Comparison of ENCODE assay signal across 9 mouse cellular contexts in genomic region chr11:20829056-20829686, GRCm38 (mm10). TPM values are rescaled to one million over a fixed set of nuclear protein-coding genes. Genes with fewer than 3 reads are reported as not detected.
DNase-seq lines count a peak whose midpoint lies in the region; ATAC-seq and TF ChIP-seq lines count a peak whose summit lies in the region.
"Had no signal": no experiment of that assay in that cellular context is flagged by ENCODE, and none has a peak within 500 bp of the region (broad histone marks: within the 10 kb centered on the region; RNA-seq: fewer than 3 reads in every experiment).

No protein-coding gene starts in this region.

- 76% methylated on average over 9 of the region's 9 CpGs for WGBS in forebrain, embryonic 10.5 days
- WGBS in forebrain, embryonic 11.5 days: 64% methylated on average over 9 of the region's 9 CpGs
- WGBS in intestine, embryonic 15.5 days: 37% methylated on average over 9 of the region's 9 CpGs
- WGBS in lung, embryonic 14.5 days: 46% methylated on average over 9 of the region's 9 CpGs

- no peak for TF ChIP-seq EP300 in CH12.LX (IDR thresholded peaks at IDR 0.05; ENCODE audit: low read length)

- no peak for ATAC-seq in forebrain, embryonic 11.5 days (replicated peaks; ENCODE audit: low FRiP score)
- ATAC-seq in intestine, embryonic 15.5 days: no peak
- ATAC-seq in lung, embryonic 14.5 days (ENCODE audit: insufficient read depth): no peak

- H3K27me3 ChIP-seq in forebrain, embryonic 10.5 days (ENCODE audit: poor library complexity, severe bottlenecking): peaks cover 34% of the 10 kb centered on the region
- H3K27me3 ChIP-seq in forebrain, embryonic 11.5 days (ENCODE audit: control insufficient read depth, insufficient read depth, low read length): peaks cover 2% of the 10 kb centered on the region; the same call in 1 of the 2 replicates
- H3K27me3 ChIP-seq in CH12.LX (replicated peaks): peaks cover 20% of the 10 kb centered on the region
- no peaks in the 10 kb centered on the region for H3K27me3 ChIP-seq in intestine, embryonic 15.5 days (replicated peaks)
- no peaks in the 10 kb centered on the region for H3K27me3 ChIP-seq in lung, embryonic 14.5 days (ENCODE audit: insufficient read depth, low read length)

- 0 out of 2 replicates have a peak overlapping the region, but pooled peaks have one; percentile 94 for H3K4me3 ChIP-seq in forebrain, embryonic 10.5 days
- H3K4me3 ChIP-seq in forebrain, embryonic 11.5 days (ENCODE audit: low read depth, low read length): no peak overlapping the region
- no peak overlapping the region for H3K4me3 ChIP-seq in CH12.LX (replicated peaks in 1 of 3; ENCODE audit: low read depth in 2 of 3, low read length in 2 of 3, poor library complexity in 1 of 3)
- H3K4me3 ChIP-seq in intestine, embryonic 15.5 days (replicated peaks): 0 out of 2 replicates have a peak overlapping the region, but pooled peaks have one; percentile 93
- H3K4me3 ChIP-seq in lung, embryonic 14.5 days (ENCODE audit: low read depth, low read length): no peak overlapping the region

- no peaks in the 10 kb centered on the region for H3K9me3 ChIP-seq in forebrain, embryonic 10.5 days
- H3K9me3 ChIP-seq in forebrain, embryonic 11.5 days (ENCODE audit: control insufficient read depth, low read length): no peaks in the 10 kb centered on the region
- H3K9me3 ChIP-seq in CH12.LX (replicated peaks; ENCODE audit: low read length): no peaks in the 10 kb centered on the region
- no peaks in the 10 kb centered on the region for H3K9me3 ChIP-seq in intestine, embryonic 15.5 days
- H3K9me3 ChIP-seq in lung, embryonic 14.5 days (ENCODE audit: low read depth, low read length): no peaks in the 10 kb centered on the region

- H3K4me1 ChIP-seq in forebrain, embryonic 10.5 days: peaks cover 44% of the 10 kb centered on the region
- peaks cover 9% of the 10 kb centered on the region; the same call in 1 of the 2 replicates for H3K4me1 ChIP-seq in forebrain, embryonic 11.5 days (replicated peaks; ENCODE audit: control insufficient read depth, insufficient read depth, low read length)
- peaks cover 3 to 16% of the 10 kb centered on the region in 2 experiments for H3K4me1 ChIP-seq in CH12.LX (ENCODE audit: control insufficient read depth in 1 of 2, insufficient read depth in 2 of 2)
- H3K4me1 ChIP-seq in intestine, embryonic 15.5 days (replicated peaks): peaks cover 16% of the 10 kb centered on the region
- H3K4me1 ChIP-seq in lung, embryonic 14.5 days (ENCODE audit: insufficient read depth): peaks cover 15% of the 10 kb centered on the region

- dilution Hi-C loops in CH12.LX (cut with MboI; ENCODE audit: extremely low pct_ligation_motif_present, extremely low pct_unique_long_range_greater_than_20kb, low sequenced_read_pairs): no loop called here

- no peak for TF ChIP-seq CTCF in CH12.LX (conservative IDR thresholded peaks at IDR 0.05 in 1 of 2, IDR thresholded peaks at IDR 0.05 in 1 of 2; ENCODE audit: low read depth in 2 of 2, low read length in 2 of 2)
- no peak for TF ChIP-seq CTCF in lung, embryonic 14.5 days (IDR thresholded peaks at IDR 0.05; ENCODE audit: low read depth)

- H3K27ac ChIP-seq in forebrain, embryonic 10.5 days: no peak overlapping the region
- no peak overlapping the region for H3K27ac ChIP-seq in forebrain, embryonic 11.5 days (ENCODE audit: low read depth, low read length)
- H3K27ac ChIP-seq in CH12.LX (ENCODE audit: insufficient read depth, low read depth): no peak overlapping the region
- H3K27ac ChIP-seq in intestine, embryonic 15.5 days: no peak overlapping the region
- peak overlapping the region; percentile 48 for H3K27ac ChIP-seq in lung, embryonic 14.5 days (ENCODE audit: low read depth)

- in situ Hi-C loops in CH12.LX (cut with MboI; ENCODE audit: low pct_ligation_motif_present, low pct_unique_long_range_greater_than_20kb, low sequenced_read_pairs): no loop called here

- peaks cover 48% of the 10 kb centered on the region for H3K36me3 ChIP-seq in forebrain, embryonic 10.5 days (replicated peaks)
- no peaks in the 10 kb centered on the region; the same call in 1 of the 2 replicates for H3K36me3 ChIP-seq in forebrain, embryonic 11.5 days (ENCODE audit: control insufficient read depth, insufficient read depth, low read length)
- H3K36me3 ChIP-seq in CH12.LX (replicated peaks in 1 of 2; ENCODE audit: control insufficient read depth in 1 of 2, insufficient read depth in 1 of 2, low read length in 1 of 2): peaks cover 16 to 40% of the 10 kb centered on the region in 2 experiments
- H3K36me3 ChIP-seq in intestine, embryonic 15.5 days: peaks cover 11% of the 10 kb centered on the region; the same call in 1 of the 2 replicates
- peaks cover 25% of the 10 kb centered on the region for H3K36me3 ChIP-seq in lung, embryonic 14.5 days (ENCODE audit: insufficient read depth)

- no peak overlapping the region for H3K4me2 ChIP-seq in forebrain, embryonic 11.5 days (ENCODE audit: low read depth, low read length, severe bottlenecking)
- H3K4me2 ChIP-seq in CH12.LX (ENCODE audit: insufficient read depth, low read depth, poor library complexity, severe bottlenecking): 0 out of 2 replicates have a peak overlapping the region, but pooled peaks have one; percentile 4
- peak overlapping the region; percentile 90 for H3K4me2 ChIP-seq in intestine, embryonic 15.5 days (replicated peaks)
- H3K4me2 ChIP-seq in lung, embryonic 14.5 days: peak overlapping the region; percentile 82

- no peak for TF ChIP-seq RAD21 in CH12.LX (IDR thresholded peaks at IDR 0.05; ENCODE audit: low read depth, low read length)

- TF ChIP-seq POLR2A in CH12.LX (IDR thresholded peaks at IDR 0.05; ENCODE audit: low read depth, low read length): no peak

- H3K79me2 ChIP-seq in CH12.LX (replicated peaks; ENCODE audit: control insufficient read depth, extremely low read depth, insufficient read depth, poor library complexity, severe bottlenecking): no peaks in the 10 kb centered on the region

- no peak for DNase-seq in forebrain, embryonic 10.5 days (ENCODE audit: extremely low spot score, low spot score)
- no peak for DNase-seq in forebrain, embryonic 11.5 days (ENCODE audit: low spot score)
- no peak for DNase-seq in CH12.LX (ENCODE audit: extremely low read depth)
- DNase-seq in lung, embryonic 14.5 days: peak; percentile 6
- no peak for DNase-seq in thymus, postnatal 10 days (ENCODE audit: low spot score in 2 of 2)
- no peak for DNase-seq in c-Kit-positive CD71-positive TER-119-positive erythroid progenitor cells, embryonic 14.5 days (ENCODE audit: low spot score)
- DNase-seq in thymus, postnatal 0 days (ENCODE audit: low spot score): no peak
- DNase-seq: spleen, adult 18-20 months had no signal

- H3K9ac ChIP-seq in forebrain, embryonic 11.5 days (ENCODE audit: low read length): no peak overlapping the region
- no peak overlapping the region for H3K9ac ChIP-seq in CH12.LX (ENCODE audit: insufficient read depth, low read depth)
- no peak overlapping the region for H3K9ac ChIP-seq in intestine, embryonic 15.5 days
- peak overlapping the region; percentile 33; the same call in 1 of the 2 replicates for H3K9ac ChIP-seq in lung, embryonic 14.5 days

TF ChIP-seq in CH12.LX, 34 proteins besides CTCF, POLR2A, EP300 and RAD21:
- TF ChIP-seq JUN (IDR thresholded peaks at IDR 0.05; ENCODE audit: insufficient read depth, low read depth, low read length) (no peak), PAX5 (IDR thresholded peaks at IDR 0.05; ENCODE audit: low read length) (no peak), CHD2 (IDR thresholded peaks at IDR 0.05; ENCODE audit: low read length) (no peak), GABPA (IDR thresholded peaks at IDR 0.05; ENCODE audit: insufficient replicate concordance, low read depth, low read length) (no peak), SMC3 (IDR thresholded peaks at IDR 0.05; ENCODE audit: low read depth, low read length) (no peak), TCF12 (IDR thresholded peaks at IDR 0.05; ENCODE audit: low read depth, low read length) (no peak), ZNF384 (IDR thresholded peaks at IDR 0.05; ENCODE audit: low read depth, low read length) (no peak), RCOR1 (conservative IDR thresholded peaks at IDR 0.05; ENCODE audit: low read depth, low read length) (no peak), ZKSCAN1 (IDR thresholded peaks at IDR 0.05; ENCODE audit: borderline replicate concordance, low read depth, low read length) (no peak), E2F4 (IDR thresholded peaks at IDR 0.05; ENCODE audit: insufficient replicate concordance, low read depth, low read length) (no peak), ZC3H11A (IDR thresholded peaks at IDR 0.05; ENCODE audit: low read depth, low read length) (no peak), JUND (conservative IDR thresholded peaks at IDR 0.05; ENCODE audit: low read depth, low read length) (no peak), POLR2AphosphoS2 (IDR thresholded peaks at IDR 0.05; ENCODE audit: low read depth, low read length) (no peak)

RNA-seq across cellular contexts. Expression of gene Lgalsl, which starts 1.7 kb away (rescaled TPM):
- 26.5 and 27.2 TPM in 2 replicates for polyA plus RNA-seq in forebrain, embryonic 10.5 days (2016; fragmentation: Nextera tagmentation; extraction: Ambion mirVana)
- polyA plus RNA-seq in forebrain, embryonic 11.5 days (2014; fragmentation: Nextera tagmentation; extraction: Ambion mirVana): 28.6 and 28.8 TPM in 2 replicates
- total RNA-seq in CH12.LX (2012; rRNA removed) (8.1 and 9.9 TPM in 2 replicates), CH12.LX (2014; rRNA removed) (22.7 and 26.5 TPM in 2 replicates)
- polyA plus RNA-seq in CH12.LX (2012; ENCODE audit: insufficient read length, low read depth): 16.4 and 16.9 TPM in 2 replicates
- polyA plus RNA-seq in intestine, embryonic 15.5 days (2015; fragmentation: Nextera tagmentation; extraction: Ambion mirVana): 35.5 and 39.7 TPM in 2 replicates
- 46.5 and 50.4 TPM in 2 replicates for polyA plus RNA-seq in lung, embryonic 14.5 days (2014; fragmentation: Nextera tagmentation; extraction: Ambion mirVana)
- polyA plus RNA-seq in thymus, postnatal 0 days (2015; fragmentation: Nextera tagmentation; extraction: Ambion mirVana): 11.5 and 11.8 TPM in 2 replicates

Comparison
In these comparisons a context has a peak if more than half of its experiments do, and no peak if none do; other contexts are left out.
1. H3K4me3 ChIP-seq: peak in forebrain, embryonic 10.5 days (single experiment) and intestine, embryonic 15.5 days (single experiment); none in forebrain, embryonic 11.5 days (single experiment), CH12.LX (0 of 3) and lung, embryonic 14.5 days (single experiment).